Mouse (Mus musculus) large intestine, adult 2 months (tissue): ENCODE data around the gene Tinag. TPM values are rescaled to one million over a fixed set of nuclear protein-coding genes. Genes with fewer than 3 reads are reported as not detected.
"Not testable (repeated sequence)": the region's sequence is repeated elsewhere in the genome, so short reads cannot be mapped to it uniquely, and the experiment has no call there.

Experiments
- DNase-seq: peaks from one replicate; pipeline ENCODE4 v3.0.0-alpha.2; 2012; ENCODE audit warnings: low read depth, low spot score
- WGBS: fragments of 180-500 bp; shearing (Covaris S2); methylation state at CpG from one replicate; pipeline ENCODE4 v1.1.7; 2018; 5-methylcytosine and 5-hydroxymethylcytosine counted together
- polyA plus RNA-seq: library from polyadenylated mRNA; depleted of rRNA; stranded (reverse); fragments of >200 nt; gene quantifications from 2 replicates; pipeline ENCODE4 v1.2.3, GENCODE M21; 2012; rRNA removed

Tinag gene
- 6.6 and 8.6 TPM in 2 replicates for polyA plus RNA-seq

DNA sequence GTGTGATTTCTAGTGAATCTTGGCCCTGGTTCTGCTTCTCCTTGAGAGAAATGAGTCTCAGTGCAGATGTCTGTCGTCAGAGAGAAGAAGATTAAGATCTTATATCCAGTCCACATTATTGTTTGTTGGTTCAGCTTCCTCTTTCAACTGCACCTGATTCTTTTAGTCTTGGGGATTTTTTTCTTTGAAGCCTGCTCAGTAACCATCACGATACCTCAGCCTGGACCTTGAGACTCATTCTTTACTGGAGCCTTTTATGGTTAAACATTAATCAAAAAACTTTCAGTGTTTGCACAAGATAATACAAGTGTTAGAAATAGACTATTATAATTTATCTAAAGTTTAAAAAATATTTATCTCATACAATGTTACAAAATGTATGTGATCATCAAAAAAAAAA is at the start of gene Tinag:
Gene Tinag (minus strand): TSS at position 210 of the 400 bp plus-strand sequence.
- DNase-seq, result peak; percentile 48
- WGBS, result 17% methylated on average over 2 of the region's 2 CpGs

DNA sequence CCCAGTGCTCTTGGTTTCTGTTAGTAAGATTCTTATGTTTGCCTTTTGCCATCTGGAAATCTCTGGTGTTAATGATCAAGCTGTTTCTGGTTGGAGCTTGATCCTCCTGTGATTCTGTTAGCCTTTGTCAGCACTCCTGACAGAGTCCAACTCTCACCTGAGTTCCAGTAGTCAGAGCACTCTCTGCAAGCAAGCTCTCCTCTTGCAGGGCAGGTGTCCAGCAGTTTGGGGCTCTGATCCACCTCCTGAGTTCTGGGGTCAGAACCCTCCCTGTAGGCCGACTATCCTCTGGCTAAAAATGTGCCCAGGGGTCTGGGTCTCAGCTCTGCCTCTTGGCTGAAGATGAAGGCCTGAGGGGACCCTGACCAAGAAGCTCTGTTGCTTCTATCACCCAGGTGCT is 37.6 kb upstream of the Tinag start:
- DNase-seq, result not testable (repeated sequence)
- WGBS, result 96% methylated on average over 1 of the region's 1 CpGs

DNA sequence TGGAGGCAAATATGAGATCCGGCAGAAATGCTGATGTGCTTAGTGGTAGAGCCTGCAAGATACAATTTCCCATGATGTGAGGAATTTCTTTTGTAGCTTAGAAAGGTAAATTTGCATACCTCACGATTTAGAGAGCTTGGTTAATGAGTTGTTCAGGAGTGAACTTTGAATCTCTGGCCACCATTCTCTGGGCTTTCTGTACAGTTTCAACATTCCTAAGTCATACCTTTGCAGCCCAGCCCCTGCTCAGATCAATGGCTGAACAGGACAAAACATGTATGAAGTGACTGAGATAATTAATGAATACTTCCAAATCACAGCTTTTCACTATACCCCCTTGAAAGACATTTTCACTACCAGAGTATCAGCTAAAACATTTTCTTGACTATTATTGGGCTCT is 26.1 kb upstream of the Tinag start:
- DNase-seq, result no peak
- 46% methylated on average over 2 of the region's 2 CpGs for WGBS

DNA sequence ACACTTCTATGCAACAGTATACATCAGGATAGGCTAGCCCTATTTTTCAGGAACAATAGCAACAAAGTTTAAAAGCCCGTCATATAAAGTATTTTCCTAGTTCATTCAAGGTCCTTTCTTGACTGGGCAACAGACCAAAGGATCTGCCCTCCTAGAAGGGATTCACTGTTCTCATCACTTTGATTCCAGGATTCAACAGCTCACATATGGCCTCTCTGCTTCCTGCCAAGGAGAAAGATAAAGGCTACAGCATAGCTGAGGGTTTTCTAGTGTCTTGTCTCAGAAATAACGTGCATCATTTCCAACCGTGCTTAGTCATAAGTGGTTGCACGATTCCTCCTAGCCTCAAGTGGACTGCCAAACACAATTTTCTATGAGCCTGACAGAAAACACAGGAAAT is 11.0 kb upstream of the Tinag start:
- no peak for DNase-seq

DNA sequence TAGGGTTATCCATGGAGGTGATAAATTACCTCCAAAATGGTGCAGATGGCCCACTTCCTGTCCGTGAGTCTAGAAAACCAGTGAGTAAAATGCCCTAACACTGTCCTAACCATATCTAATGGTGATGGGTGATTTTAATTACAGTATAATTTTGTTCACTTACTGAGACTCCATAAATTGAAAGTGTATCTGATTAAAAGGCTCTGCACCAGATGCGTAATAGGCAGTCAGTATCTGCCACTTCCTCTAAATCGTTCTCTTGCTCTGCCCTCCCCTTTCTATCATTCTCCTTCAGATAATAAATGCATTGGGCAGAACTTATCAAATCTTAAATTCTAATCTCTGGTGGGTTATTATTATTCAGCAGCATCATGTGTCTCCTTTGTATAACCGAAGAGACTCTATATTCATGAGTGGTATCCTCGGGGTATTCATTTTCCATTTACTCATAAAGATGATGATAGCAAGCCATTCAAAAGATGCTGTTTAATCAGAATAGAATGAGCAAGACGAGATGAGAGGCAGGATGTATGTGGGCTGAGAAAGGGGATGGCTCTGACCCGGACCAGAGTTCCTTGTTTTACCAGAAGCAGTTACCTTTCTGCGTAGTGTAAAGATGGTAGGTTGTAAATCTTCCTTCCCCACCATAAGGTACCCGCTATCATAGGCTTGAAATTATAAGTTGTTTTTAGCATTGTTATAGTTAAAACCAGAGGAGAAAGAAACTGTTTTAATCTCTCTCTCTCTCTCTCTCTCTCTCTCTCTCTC is 9.0 kb upstream of the Tinag start:
- 85% methylated on average over 9 of the region's 9 CpGs for WGBS
- no peak for DNase-seq

More for the DNA sequence above, 11.0 kb upstream of the Tinag start:
- WGBS, result 54% methylated on average over 4 of the region's 4 CpGs

DNA sequence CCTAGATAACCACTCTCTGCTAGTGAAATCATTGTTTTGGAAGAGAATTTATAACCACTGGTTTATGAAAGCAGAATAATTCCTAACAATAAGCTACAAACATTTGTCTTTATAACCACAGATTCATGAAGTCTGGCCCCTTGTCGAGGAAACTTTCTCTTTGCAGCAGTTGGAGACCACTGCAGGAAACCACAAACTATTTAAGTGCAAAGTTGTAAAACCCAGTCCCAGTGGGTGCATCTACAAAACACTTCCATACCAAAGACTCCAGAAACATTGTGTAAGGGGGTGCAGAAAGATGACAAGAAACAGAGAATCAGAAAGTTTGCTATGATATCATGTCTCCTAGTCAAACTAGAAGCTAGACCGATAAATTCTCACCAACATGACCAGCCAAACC is 5.8 kb upstream of the Tinag start:
- DNase-seq, result no peak
- WGBS, result 20% methylated on average over 2 of the region's 2 CpGs

DNA sequence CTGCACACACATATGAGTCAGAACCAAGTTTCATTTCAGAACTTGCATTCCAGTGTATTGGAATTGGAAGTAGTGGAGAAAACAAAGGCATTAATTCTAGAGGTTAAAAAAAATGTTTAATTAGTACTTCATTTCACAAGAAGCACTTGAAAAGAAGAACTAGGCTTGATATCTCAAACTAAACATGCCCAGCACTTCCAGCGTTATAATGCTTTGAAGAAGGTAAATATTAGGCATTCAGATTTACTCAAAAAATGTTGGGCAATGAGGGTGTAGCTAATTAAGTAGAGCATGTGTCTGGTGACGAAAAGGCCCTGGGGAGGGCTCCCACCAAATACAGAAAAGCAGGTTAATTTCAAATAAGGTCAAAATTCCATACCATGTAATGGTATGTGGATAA is 4.1 kb upstream of the Tinag start:
- 73% methylated on average over 2 of the region's 2 CpGs for WGBS
- no peak for DNase-seq

DNA sequence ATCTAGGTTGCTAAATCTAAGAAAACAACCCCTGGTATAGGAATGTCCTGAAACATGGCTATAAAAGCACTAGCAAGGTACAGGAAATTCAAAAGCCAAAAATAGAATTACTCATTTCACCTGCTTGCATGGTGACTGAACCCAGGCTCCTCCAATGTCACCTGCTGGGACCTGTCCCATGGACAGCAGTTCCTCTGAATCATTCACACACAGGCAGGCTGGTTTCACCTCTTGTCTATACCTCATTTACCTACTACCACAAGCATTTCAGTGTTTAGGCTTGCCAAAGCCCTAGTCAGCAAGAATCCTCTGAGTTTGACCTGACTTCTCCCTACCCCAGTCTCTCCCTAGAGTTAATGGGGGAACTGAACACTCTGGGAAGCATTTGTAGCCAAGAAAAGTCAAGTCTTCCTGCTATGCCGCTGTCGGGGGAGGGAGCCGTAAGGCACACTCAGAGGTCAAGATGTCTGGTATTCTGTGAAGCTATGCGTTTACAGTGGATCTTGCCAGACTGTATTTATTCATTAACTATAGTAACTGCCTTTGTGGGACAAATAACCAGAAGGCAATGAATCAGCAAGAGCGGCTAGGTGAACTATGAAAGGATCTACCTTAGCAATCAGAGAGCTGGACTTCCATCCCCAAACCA is 597 bp upstream of the Tinag start:
- 37% methylated on average over 5 of the region's 5 CpGs for WGBS
- DNase-seq, result peak; percentile 38

DNA sequence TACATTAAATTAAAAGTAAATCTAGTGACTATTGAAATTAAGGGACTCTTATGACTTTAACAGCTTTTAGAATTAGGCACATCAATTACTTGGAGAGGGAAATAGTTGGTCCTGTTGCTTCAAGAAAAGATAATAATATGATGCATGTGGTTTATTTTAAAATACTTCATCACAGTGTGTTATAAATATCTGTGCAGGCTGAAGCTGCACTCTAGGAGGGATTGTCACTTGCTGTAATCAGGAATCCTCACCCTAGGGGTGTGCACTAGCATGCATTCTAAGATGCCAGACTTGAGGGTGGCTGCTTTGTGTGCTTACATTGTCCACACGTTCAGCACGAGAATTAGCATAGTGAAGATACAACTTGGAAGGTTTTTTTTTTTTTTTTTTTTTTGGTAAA is 10.2 kb downstream of the Tinag start:
- no peak for DNase-seq
- WGBS, result 59% methylated on average over 2 of the region's 2 CpGs

DNA sequence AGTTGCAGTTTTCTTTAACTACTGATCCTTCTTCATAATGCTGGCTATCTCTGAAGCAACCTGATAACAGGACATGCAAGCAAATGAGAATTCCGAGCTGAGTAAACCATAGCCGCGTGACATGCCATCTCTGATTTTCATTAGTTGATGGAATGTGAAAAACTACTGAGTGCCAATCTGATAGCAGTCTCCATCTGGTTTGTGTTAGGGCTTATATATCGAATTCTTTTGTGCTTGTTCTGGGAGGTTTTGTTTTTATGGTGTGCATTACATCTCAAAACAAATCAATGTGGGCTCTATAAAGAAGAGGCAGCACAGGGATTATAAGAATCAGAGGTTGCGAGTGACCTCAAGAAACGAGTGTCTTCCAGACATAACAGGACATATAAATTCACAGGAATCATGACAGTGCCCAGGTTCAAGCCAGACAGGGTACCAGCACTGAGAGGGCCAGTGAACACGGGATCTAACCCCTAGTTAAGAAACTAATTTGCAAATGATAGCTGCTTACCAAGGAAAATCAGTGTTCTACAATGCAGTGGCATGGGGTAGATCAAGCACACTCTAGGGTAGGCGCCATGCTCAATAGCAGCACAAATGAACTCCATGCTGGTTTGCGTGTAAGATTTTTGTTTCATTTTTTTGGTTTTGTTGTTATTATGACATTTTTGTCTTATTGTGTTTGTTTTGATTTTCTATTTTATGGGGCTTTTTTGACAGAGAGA is 13.0 kb downstream of the Tinag start:
- no peak for DNase-seq
- 70% methylated on average over 9 of the region's 9 CpGs for WGBS

DNA sequence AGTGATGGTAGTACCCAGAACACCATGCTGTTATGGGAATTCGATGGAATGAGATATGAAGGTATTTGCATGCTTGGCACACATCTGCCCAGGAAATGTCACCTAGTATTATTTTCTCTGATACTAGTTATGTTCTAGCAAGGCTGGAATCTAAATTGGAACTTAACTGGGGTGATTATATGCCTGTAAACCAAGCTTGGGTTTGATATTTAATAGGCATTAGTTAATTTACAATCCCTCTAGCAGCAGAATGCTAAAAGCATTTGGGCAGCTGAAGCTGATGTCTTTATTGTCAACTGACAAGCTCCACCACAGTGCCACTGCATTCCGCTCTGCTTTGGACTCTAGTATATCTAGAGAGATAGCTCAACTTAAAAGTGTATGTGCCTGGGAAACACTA is 20.3 kb downstream of the Tinag start:
- no peak for DNase-seq
- 71% methylated on average over 2 of the region's 2 CpGs for WGBS

DNA sequence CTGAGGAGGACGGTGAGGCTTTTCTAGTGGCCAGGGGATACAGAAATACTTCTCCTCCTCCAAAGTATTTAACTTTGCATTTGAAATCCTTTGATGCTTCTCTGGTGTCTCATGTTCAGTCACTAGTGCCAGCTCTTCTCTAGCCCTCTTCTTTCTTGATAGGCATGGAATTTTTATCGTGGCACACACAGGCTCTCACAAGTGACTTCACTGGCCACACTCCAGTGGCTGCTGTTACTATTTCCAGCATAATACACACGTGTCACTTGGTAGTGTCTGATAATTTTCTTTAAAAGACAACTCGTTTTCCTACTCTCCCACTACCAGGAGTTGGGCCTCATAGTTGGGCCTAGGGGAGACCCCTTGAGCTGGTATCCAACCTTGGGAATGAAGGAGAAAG is 26.7 kb downstream of the Tinag start:
- WGBS, result 70% methylated on average over 4 of the region's 4 CpGs
- no peak for DNase-seq

DNA sequence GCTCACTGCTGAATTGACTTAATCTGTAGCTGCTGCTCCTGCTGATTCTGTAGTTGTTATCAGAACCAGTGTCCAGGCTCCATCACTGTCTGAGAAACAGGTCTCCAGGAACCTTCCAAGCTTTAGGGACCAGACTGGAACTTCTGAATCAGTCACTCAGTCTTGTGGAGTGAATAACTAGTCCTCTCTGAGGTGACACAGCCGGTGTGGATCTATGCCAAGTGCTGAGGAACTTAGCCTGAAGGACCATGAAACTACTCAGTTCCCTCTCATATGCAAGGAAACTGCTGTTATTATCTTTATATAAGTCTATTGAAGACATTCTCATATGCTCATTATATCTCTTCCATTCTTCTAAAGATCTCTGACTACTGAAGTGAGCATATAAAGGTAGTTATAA is 49.6 kb downstream of the Tinag start:
- DNase-seq, result no peak
- 90% methylated on average over 1 of the region's 1 CpGs for WGBS

DNA sequence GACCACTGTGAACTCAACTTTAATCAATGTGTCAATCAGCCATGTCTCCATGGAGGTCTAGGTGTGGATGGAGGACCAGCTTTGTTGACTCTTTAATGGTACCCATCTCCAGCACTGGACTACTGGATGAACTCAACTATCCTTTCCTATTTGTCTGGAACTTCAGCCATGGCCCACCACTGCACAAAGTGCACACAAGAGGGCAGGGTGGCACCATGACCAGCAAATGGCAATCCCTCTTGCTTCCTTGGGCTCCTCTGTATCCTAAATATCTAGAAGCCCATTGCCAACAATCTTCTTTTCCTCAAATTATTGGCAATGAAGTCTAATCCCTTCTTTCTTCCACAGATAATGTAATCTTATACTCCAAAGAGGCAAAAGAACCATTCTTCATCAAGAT is 55.6 kb downstream of the Tinag start:
- DNase-seq, result no peak

DNA sequence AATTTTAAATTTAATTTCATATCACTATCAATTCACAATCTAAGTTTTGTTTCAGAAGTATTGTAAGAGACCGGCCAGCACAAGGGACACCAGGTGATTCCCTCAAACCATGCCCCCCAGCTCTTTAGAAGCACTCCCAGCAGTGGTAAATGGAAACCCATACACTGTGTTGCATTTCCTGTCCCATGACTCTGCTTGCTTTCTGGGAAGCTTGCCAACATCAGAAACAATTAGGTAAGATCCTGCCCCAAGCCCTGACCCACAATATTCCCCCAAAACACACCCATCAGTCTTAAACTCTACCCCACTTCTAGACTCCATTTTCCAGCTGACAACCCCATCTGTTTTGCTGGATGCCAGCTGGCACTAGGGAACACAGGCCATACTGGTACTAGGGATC is 110.8 kb downstream of the Tinag start:
- 89% methylated on average over 1 of the region's 1 CpGs for WGBS
- no peak for DNase-seq

DNA sequence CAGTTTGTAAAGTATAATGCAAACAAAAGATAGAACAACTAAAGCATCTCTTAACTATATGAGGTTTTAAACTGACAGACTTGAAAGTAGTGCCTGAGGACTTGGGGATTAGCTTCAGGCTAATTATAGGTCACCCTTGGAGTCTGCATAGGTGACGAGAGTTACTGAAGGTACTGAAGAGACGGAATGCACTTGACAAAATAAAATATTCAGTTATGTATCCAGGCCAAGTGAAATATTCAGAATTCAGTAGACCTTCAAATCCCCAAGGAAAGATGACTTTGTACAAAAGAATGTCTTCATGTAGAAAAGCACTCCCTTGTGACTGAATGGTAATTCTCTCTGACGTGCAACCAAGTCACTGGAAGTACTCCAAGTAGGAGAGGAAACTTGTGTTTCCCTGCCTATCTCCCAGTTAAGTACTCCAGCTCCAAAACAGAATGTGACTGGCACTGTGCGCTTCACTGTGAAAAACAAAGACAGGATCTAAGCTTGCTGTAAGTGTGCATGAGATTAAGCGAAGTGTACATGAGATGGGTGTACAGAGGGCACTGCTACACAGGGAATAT is 130.4 kb downstream of the Tinag start:
- DNase-seq, result no peak
- WGBS, result 87% methylated on average over 5 of the region's 5 CpGs
